Mouse (Mus musculus) heart, postnatal 0 days (tissue): ENCODE results near the gene Ypel1.
A peak's percentile ranks its signal among the peaks of the same experiment; 100 is the strongest.

ENCODE experiments used
- CTCF ChIP-seq: IDR thresholded peaks from 2 replicates; pipeline ENCODE4 v1.5.1; 2016; ENCODE audit warnings: antibody characterized with exemption, control low read depth, low read depth
- EP300 ChIP-seq: IDR thresholded peaks from 2 replicates; pipeline ENCODE4 v1.6.1; 2016; ENCODE audit warnings: antibody characterized with exemption, low read depth

DNA sequence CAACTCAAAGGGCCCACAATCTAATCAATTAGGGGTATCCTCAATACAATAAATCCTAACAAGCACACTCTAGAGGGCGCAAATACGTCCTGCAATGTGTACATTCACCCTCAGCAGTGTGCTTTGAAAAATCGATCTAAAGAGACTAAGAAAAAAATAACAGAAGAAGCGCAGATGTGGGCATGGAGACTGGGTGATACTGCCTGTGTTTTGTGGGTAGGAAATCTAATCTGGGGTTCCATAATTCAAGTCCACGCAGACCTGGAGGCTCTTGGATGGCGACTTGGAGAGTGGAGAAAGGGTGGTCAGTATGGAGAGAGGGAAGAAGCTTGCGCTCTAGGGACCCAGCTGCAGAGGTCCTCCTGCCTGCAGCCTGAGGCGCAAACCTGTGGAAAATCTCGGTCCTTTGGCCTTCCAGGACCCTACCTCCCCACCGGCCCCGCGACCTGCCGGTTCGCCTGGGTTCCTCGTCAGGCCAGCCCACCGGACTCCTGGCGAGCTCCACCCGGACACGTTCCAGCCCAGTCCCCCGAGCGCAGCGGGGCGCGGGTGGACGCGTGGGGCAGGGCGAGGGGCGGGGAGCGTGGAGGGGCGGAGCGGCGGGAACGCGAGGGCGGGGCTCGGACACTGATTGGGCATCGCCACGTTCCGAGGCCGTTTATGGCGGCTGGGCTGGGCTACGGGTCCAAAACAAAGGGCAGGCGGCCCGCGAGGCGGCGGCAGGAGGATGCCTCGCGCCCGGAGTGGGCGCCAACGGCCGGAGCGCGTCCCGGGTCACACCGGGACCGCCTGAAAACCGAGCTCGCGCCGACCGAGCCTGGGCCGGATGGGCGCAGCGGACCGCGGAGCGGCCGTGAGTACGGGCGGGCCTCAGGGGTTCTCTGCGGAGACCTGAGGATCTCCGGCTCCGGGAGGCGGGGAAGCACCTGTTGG lies at the start of gene Ypel1:
- TF ChIP-seq CTCF (peak; percentile 37; the same call in 1 of the 2 replicates), EP300 (no peak)
